Mouse (Mus musculus) lung, postnatal 0 days (tissue): ENCODE measurements around the gene Srxn1. TPM values are rescaled to one million over a fixed set of nuclear protein-coding genes. Genes with fewer than 3 reads are reported as not detected.
A peak's percentile ranks its signal among the peaks of the same experiment; 100 is the strongest.

Experiments used
- ATAC-seq: fragments of 200-750 bp; cut with Nextera tagmentation; 2 replicates; pipeline ENCODE4 v1.8.0; 2017; ENCODE audit warnings: moderate library complexity
- DNase-seq: peaks from one replicate; pipeline ENCODE4 v3.0.0-alpha.2; 2016; ENCODE audit warnings: low spot score
- H3K27ac ChIP-seq: fragments of 300-500 bp; sonication (generic); 2 replicates; pipeline ENCODE4 v1.5.1; 2014; ENCODE audit warnings: antibody characterized with exemption, mild to moderate bottlenecking, low read length, mixed read lengths
- H3K27me3 ChIP-seq: fragments of 300-500 bp; sonication (generic); replicated peaks from 2 replicates; pipeline ENCODE4 v1.6.1; 2014; ENCODE audit warnings: low read length, mixed read lengths; ENCODE audit not compliant: insufficient read depth
- H3K36me3 ChIP-seq: fragments of 300-500 bp; sonication (generic); 2 replicates; pipeline ENCODE4 v1.6.1; 2014; ENCODE audit warnings: low read length, mixed read lengths; ENCODE audit not compliant: insufficient read depth
- H3K4me1 ChIP-seq: fragments of 300-500 bp; sonication (generic); 2 replicates; pipeline ENCODE4 v1.6.1; 2014; ENCODE audit warnings: antibody characterized with exemption, low read depth, low read length, mixed read lengths; ENCODE audit not compliant: insufficient read depth
- H3K4me2 ChIP-seq: fragments of 300-500 bp; sonication (generic); replicated peaks from 2 replicates; pipeline ENCODE4 v1.6.1; 2014; ENCODE audit warnings: low read depth, mild to moderate bottlenecking, low read length, moderate library complexity, mixed read lengths
- H3K4me3 ChIP-seq: fragments of 300-500 bp; sonication (generic); 2 replicates; pipeline ENCODE4 v1.5.1; 2014; ENCODE audit warnings: low read depth, low read length
- H3K9ac ChIP-seq: fragments of 300-500 bp; sonication (generic); replicated peaks from 2 replicates; pipeline ENCODE4 v1.6.1; 2014; ENCODE audit warnings: low read depth, mild to moderate bottlenecking
- H3K9me3 ChIP-seq: fragments of 300-500 bp; sonication (generic); 2 replicates; pipeline ENCODE4 v1.6.1; 2016; ENCODE audit warnings: low read length, mixed read lengths
- CTCF ChIP-seq: IDR thresholded peaks from 2 replicates; pipeline ENCODE4 v1.5.1; 2016; ENCODE audit warnings: antibody characterized with exemption, mild to moderate bottlenecking
- EP300 ChIP-seq: IDR thresholded peaks from 2 replicates; pipeline ENCODE4 v1.6.1; 2016; ENCODE audit warnings: antibody characterized with exemption, mild to moderate bottlenecking, control low read depth
- WGBS: fragments of 180-500 bp; shearing (Covaris S2); extraction: QIAGEN DNeasy Blood & Tissue Kit; methylation state at CpG from one replicate; pipeline ENCODE4 v1.1.7; 2014; 5-methylcytosine and 5-hydroxymethylcytosine counted together
- polyA plus RNA-seq: library from polyadenylated mRNA; unstranded; fragments of >200 nt; fragmentation: Nextera tagmentation; extraction: Ambion mirVana; gene quantifications from 2 replicates; pipeline ENCODE4 v1.2.1, GENCODE M21; 2015

The Srxn1 gene
- polyA plus RNA-seq, 1 experiment from 2014 or later, result 8.9 TPM

- Histone ChIP-seq H3K9ac (no peak overlapping the region), H3K4me3 (no peak overlapping the region), H3K4me2 (no peak overlapping the region), H3K36me3 (no peaks in the 10 kb centered on the region), H3K27me3 (no peaks in the 10 kb centered on the region), H3K4me1 (no peaks in the 10 kb centered on the region), H3K27ac (no peak overlapping the region), H3K9me3 (no peaks in the 10 kb centered on the region)
- TF ChIP-seq EP300, result no peak
- TF ChIP-seq CTCF, result no peak
- DNase-seq (no peak), ATAC-seq (no peak)
- 54% methylated on average over 2 of the region's 2 CpGs for WGBS
Measured at GRCm38 (mm10) chr2:152069941-152070340, 35.4 kb upstream of the Srxn1 start.

DNA sequence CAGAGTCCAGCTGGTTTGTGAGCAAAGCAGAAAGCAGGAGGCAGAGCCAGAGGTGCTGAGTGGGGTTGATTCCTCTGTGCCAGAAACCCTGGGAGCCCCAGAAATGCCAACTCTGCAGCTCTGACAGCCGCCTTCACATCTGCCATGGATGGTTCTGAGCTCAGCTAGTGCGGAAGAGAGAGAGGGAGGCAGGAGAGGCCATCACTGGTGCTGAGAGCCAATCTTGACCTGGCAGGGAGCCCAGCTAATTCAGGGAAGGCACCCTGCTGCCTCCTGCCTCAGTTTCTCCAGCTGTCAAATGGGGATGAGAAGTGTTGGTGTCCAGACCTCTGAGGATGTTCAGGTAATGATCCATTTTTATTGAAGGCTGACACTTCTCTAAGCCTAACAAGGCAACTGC lies 30.8 kb upstream of the Srxn1 start:
- 66% methylated on average over 2 of the region's 2 CpGs for WGBS
- H3K27me3 ChIP-seq, result peaks cover 11% of the 10 kb centered on the region; the same call in 1 of the 2 replicates
- ATAC-seq, result no peak

GRCm38 (mm10) chr2:152075294-152075889 lies 29.9 kb upstream of the Srxn1 start:
- Histone ChIP-seq H3K4me2 (no peak overlapping the region), H3K9me3 (no peaks in the 10 kb centered on the region), H3K4me1 (no peaks in the 10 kb centered on the region), H3K36me3 (no peaks in the 10 kb centered on the region), H3K27me3 (peaks cover 15% of the 10 kb centered on the region; the same call in 1 of the 2 replicates), H3K27ac (no peak overlapping the region), H3K9ac (no peak overlapping the region), H3K4me3 (no peak overlapping the region)
- WGBS, result 32% methylated on average over 9 of the region's 9 CpGs
- ATAC-seq, result no peak
- DNase-seq, result no peak
- TF ChIP-seq EP300 (no peak), CTCF (no peak)

More for the DNA sequence above, 30.8 kb upstream of the Srxn1 start:
- no peak overlapping the region for H3K27ac ChIP-seq
- H3K4me2 ChIP-seq, result no peak overlapping the region
- H3K4me1 ChIP-seq, result no peaks in the 10 kb centered on the region
- no peak overlapping the region for H3K9ac ChIP-seq
- TF ChIP-seq EP300 (no peak), CTCF (no peak)
- no peaks in the 10 kb centered on the region for H3K36me3 ChIP-seq
- no peak overlapping the region for H3K4me3 ChIP-seq
- DNase-seq, result no peak
- H3K9me3 ChIP-seq, result no peaks in the 10 kb centered on the region

- H3K27me3 ChIP-seq, result peaks cover 27% of the 10 kb centered on the region; the same call in 1 of the 2 replicates
- no peak overlapping the region for H3K27ac ChIP-seq
- H3K4me1 ChIP-seq, result 0 out of 2 replicates have a peak, but pooled peaks cover 4% of the 10 kb centered on the region
- DNase-seq (no peak), ATAC-seq (no peak)
- H3K9ac ChIP-seq, result no peak overlapping the region
- H3K36me3 ChIP-seq, result no peaks in the 10 kb centered on the region
- TF ChIP-seq CTCF, result no peak
- TF ChIP-seq EP300, result no peak
- H3K4me3 ChIP-seq, result no peak overlapping the region
- no peak overlapping the region for H3K4me2 ChIP-seq
- H3K9me3 ChIP-seq, result no peaks in the 10 kb centered on the region
- WGBS, result 69% methylated on average over 3 of the region's 3 CpGs
Measured at GRCm38 (mm10) chr2:152077337-152077736, 28.0 kb upstream of the Srxn1 start.

DNA sequence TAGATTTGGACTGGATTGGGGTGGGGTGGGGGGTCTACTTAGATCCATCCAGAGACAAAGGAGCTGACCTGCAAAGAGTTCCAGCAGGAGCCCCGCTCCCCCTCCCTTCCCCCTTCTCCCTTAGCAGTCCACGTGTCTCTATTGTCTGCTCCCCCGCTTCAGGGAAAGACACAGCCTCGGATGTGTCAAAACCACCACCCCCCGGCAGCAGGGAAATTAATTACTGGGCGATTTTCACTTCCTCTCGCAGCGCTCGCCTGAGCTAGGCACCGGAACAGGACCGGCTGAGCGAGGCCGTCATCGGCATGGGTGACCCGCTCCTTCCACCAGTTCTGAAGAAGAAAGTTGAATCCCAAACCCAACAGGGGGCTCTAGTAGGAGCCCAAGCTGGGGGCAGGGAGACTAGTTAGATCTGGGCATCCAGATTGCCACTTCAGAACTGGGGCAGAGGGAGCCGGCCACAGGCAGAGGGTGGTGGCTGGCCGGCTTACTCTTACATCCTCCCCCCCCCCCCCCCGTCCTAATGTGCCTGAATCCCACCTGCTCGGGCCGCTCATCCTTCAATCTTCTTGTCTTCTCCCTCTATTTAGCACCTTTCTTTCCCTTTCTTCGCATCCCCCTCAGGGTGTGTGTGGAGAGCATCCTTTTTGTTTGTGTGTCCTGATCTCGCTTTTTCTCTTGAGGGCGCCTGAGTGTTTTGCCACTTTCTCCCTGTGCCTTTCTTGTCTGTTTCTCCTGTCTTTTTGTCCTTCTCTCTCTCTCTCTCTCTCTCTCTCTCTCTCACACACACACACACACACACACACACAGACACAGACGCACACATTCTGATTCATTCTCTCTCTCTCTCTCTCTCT lies 24.4 kb upstream of the Srxn1 start, which contains the start of gene Scrt2:
TSS of gene Scrt2 (plus strand) at position 845 of the 857 bp plus-strand sequence.
- no peak within 1 kb of the TSS for H3K27ac ChIP-seq
- no peak within 1 kb of the TSS for H3K9ac ChIP-seq
- TF ChIP-seq CTCF, result no peak
- no peak for TF ChIP-seq EP300
- 0 out of 2 replicates have a peak, but pooled peaks cover 4% of the 10 kb centered on the region for H3K4me1 ChIP-seq
- H3K36me3 ChIP-seq, result no peaks in the 10 kb centered on the region
- H3K27me3 ChIP-seq, result peaks cover 45% of the 10 kb centered on the region
- H3K4me3 ChIP-seq, result no peak within 1 kb of the TSS
- H3K9me3 ChIP-seq, result no peaks in the 10 kb centered on the region
- WGBS, result 1% methylated on average over 24 of the region's 24 CpGs
- peak within 1 kb of the TSS; percentile 42 for H3K4me2 ChIP-seq
- no peak for DNase-seq
- ATAC-seq, result no peak

DNA sequence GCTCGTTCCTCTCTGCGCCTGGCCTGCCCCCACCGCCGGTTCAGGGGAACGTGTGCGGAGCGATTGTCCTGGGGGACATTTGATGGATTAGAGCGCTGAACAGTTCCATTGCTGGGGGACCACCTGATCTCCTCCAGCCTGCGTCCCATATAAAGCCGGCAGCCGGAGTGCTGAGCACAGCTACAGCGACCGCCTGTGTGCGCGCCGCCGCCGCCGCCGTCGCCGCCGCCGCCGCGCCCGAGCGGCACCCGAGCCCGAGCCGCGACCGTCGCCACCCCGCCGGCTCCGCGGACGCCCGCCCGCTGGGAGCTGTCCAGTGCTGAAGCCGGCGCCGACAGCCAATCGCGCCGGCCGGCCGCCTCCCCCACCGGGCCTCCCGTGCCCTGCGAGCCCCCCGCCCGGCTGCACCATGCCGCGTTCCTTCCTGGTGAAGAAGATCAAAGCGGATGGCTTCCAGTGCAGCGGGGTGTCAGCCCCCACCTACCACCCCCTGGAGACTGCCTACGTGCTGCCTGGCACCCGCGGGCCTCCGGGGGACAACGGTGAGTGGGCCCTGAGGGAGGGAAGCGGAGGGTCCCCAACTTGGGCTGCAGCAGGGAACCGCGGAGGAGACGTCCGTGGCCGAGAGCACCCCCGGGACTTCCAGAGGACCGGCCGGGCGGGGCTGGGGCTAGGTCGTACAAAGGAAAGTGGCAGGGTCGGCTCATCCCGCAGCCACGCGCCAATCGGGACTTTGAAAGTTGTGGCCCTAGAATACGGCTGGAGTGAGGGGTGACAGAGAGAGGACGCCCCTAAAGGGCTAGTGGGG lies 23.5 kb upstream of the Srxn1 start:
- DNase-seq (peak; percentile 82), ATAC-seq (peak; percentile 93)
- 0 out of 2 replicates have a peak, but pooled peaks cover 4% of the 10 kb centered on the region for H3K4me1 ChIP-seq
- no peak overlapping the region for H3K27ac ChIP-seq
- no peaks in the 10 kb centered on the region for H3K36me3 ChIP-seq
- H3K9ac ChIP-seq, result no peak overlapping the region
- H3K9me3 ChIP-seq, result no peaks in the 10 kb centered on the region
- under 1% methylated on average over 49 of the region's 81 CpGs for WGBS
- no peak overlapping the region for H3K4me3 ChIP-seq
- peak overlapping the region; percentile 42 for H3K4me2 ChIP-seq
- TF ChIP-seq CTCF (no peak), EP300 (no peak)
- peaks cover 45% of the 10 kb centered on the region for H3K27me3 ChIP-seq
